8 mouse cellular contexts compared by ENCODE assay signal in the genomic region with DNA sequence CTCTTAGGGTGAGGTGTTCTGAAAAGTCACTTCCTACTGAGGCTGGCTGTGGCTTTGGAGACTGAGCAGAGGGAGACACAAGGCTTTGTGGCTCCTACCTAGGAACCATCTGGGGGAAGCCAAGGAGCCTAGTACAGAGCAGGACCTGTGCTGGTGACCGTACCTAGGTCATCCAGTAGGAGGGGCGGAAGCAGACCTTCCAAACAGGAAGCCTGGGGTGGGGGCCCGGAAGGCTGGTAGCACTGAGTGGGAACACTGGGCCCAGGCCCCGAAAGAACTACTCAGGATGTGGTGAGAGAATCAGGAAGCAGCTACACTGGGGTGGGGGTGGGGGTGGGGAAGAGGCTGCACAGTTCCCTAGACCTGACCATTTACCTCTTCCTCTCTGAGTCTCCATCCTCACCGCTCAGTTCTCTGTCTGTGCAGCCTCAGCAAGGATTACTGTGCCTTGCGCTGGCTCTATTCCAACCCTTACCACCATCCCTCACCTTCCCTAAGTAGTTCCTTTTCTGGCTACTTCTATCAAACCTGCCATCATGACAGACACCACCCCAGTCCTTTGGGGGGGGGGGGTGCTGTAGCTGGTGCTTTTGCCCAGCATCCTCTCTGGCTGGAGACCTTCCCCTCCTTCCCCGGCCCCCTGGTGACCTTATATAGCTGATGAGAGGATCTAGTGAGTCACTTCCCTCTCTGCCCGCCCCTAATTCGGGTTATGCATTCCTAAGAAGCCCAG. TPM values are rescaled to one million over a fixed set of nuclear protein-coding genes. Genes with fewer than 3 reads are reported as not detected.
DNase-seq lines count a peak whose midpoint lies in the region; ATAC-seq lines count a peak whose summit lies in the region.

No protein-coding gene starts in this region.

- peaks cover 30% of the 10 kb centered on the region for H3K4me1 ChIP-seq in embryonic facial prominence, embryonic 14.5 days (ENCODE audit: control insufficient read depth, insufficient read depth, low read length)
- H3K4me1 ChIP-seq in limb, embryonic 10.5 days: peaks cover 65% of the 10 kb centered on the region
- H3K4me1 ChIP-seq in midbrain, embryonic 11.5 days (ENCODE audit: control insufficient read depth, insufficient read depth, low read length): peaks cover 37% of the 10 kb centered on the region

- H3K4me2 ChIP-seq in embryonic facial prominence, embryonic 14.5 days (ENCODE audit: low read depth, low read length): peak overlapping the region; percentile 96
- peak overlapping the region; percentile 77 for H3K4me2 ChIP-seq in midbrain, embryonic 11.5 days

- no peak for ATAC-seq in embryonic facial prominence, embryonic 14.5 days (ENCODE audit: low read depth)
- no peak for ATAC-seq in midbrain, embryonic 11.5 days (ENCODE audit: low FRiP score)

- H3K9ac ChIP-seq in embryonic facial prominence, embryonic 14.5 days (ENCODE audit: low read depth, low read length): peak overlapping the region; percentile 70
- H3K9ac ChIP-seq in midbrain, embryonic 11.5 days (ENCODE audit: low read length): peak overlapping the region; percentile 92

- no peaks in the 10 kb centered on the region for H3K27me3 ChIP-seq in embryonic facial prominence, embryonic 14.5 days (replicated peaks; ENCODE audit: control insufficient read depth, insufficient read depth, low read length)
- H3K27me3 ChIP-seq in limb, embryonic 10.5 days (ENCODE audit: low read depth, poor library complexity, severe bottlenecking): no peaks in the 10 kb centered on the region
- H3K27me3 ChIP-seq in midbrain, embryonic 11.5 days (ENCODE audit: control insufficient read depth, insufficient read depth, low read length): no peaks in the 10 kb centered on the region

- 38% methylated on average over 8 of the region's 9 CpGs for WGBS in embryonic facial prominence, embryonic 14.5 days
- 66% methylated on average over 9 of the region's 9 CpGs for WGBS in limb, embryonic 10.5 days
- WGBS in midbrain, embryonic 11.5 days: 81% methylated on average over 9 of the region's 9 CpGs

- H3K4me3 ChIP-seq in embryonic facial prominence, embryonic 14.5 days (ENCODE audit: low read depth, low read length): peak overlapping the region; percentile 57
- peak overlapping the region; percentile 73 for H3K4me3 ChIP-seq in limb, embryonic 10.5 days
- H3K4me3 ChIP-seq in midbrain, embryonic 11.5 days (ENCODE audit: low read depth, low read length): peak overlapping the region; percentile 61

- peaks cover 40% of the 10 kb centered on the region for H3K36me3 ChIP-seq in embryonic facial prominence, embryonic 14.5 days (ENCODE audit: control insufficient read depth, insufficient read depth, low read length)
- H3K36me3 ChIP-seq in limb, embryonic 10.5 days: peaks cover 59% of the 10 kb centered on the region
- H3K36me3 ChIP-seq in midbrain, embryonic 11.5 days (ENCODE audit: control insufficient read depth, insufficient read depth, low read length): peaks cover 18% of the 10 kb centered on the region

- intact Hi-C loops in heart, postnatal 25 days (cut with DNase I): no loop called here

- peak overlapping the region; percentile 73 for H3K27ac ChIP-seq in embryonic facial prominence, embryonic 14.5 days (replicated peaks; ENCODE audit: low read depth, low read length)
- peak overlapping the region; percentile 97 for H3K27ac ChIP-seq in limb, embryonic 10.5 days
- H3K27ac ChIP-seq in midbrain, embryonic 11.5 days (ENCODE audit: low read depth, low read length): 0 out of 2 replicates have a peak overlapping the region, but pooled peaks have one; percentile 2

- peaks cover 6% of the 10 kb centered on the region; the same call in 1 of the 2 replicates for H3K9me3 ChIP-seq in embryonic facial prominence, embryonic 14.5 days (ENCODE audit: control insufficient read depth, low read length)
- no peaks in the 10 kb centered on the region for H3K9me3 ChIP-seq in limb, embryonic 10.5 days (replicated peaks)
- H3K9me3 ChIP-seq in midbrain, embryonic 11.5 days (ENCODE audit: control insufficient read depth, low read length): peaks cover 5% of the 10 kb centered on the region

- DNase-seq in urinary bladder, adult 2 months (ENCODE audit: low spot score): peak; percentile 35
- DNase-seq in urinary bladder, postnatal 4 days (ENCODE audit: low spot score in 2 of 2): no peak
- DNase-seq in embryonic facial prominence, embryonic 14.5 days (ENCODE audit: low spot score): peak; percentile 49
- DNase-seq in heart, postnatal 25 days (ENCODE audit: low spot score): peak; percentile 77
- DNase-seq in limb, embryonic 10.5 days (ENCODE audit: low spot score): no peak
- DNase-seq in midbrain, embryonic 11.5 days (ENCODE audit: low spot score, missing footprints): peak; percentile 83
- peak; percentile 84 to 91 for DNase-seq in thymus, adult 18-20 months
- no peak for DNase-seq in cerebellum, adult 9-10 months

RNA-seq across cellular contexts. Expression of a gene that starts 4.9 kb away (rescaled TPM):
- polyA plus RNA-seq in urinary bladder, adult 2 months (2012; rRNA removed): 55.2 and 57.5 TPM in 2 replicates
- polyA plus RNA-seq in embryonic facial prominence, embryonic 14.5 days (2014; fragmentation: Nextera tagmentation; extraction: Ambion mirVana): 25.6 and 27.8 TPM in 2 replicates
- total RNA-seq in heart, postnatal 25 days (2021): 10 to 100 TPM; 11.9 to 16.6 TPM
- polyA plus RNA-seq in limb, embryonic 10.5 days (2016; fragmentation: Nextera tagmentation; extraction: Ambion mirVana): 21.4 and 22.1 TPM in 2 replicates
- 24.1 and 25.2 TPM in 2 replicates for polyA plus RNA-seq in midbrain, embryonic 11.5 days (2014; fragmentation: Nextera tagmentation; extraction: Ambion mirVana)

RNA-seq across cellular contexts. Expression of a gene that starts 9.2 kb away (rescaled TPM):
- 10.9 and 11.6 TPM in 2 replicates for polyA plus RNA-seq in urinary bladder, adult 2 months (2012; rRNA removed)
- polyA plus RNA-seq in embryonic facial prominence, embryonic 14.5 days (2014; fragmentation: Nextera tagmentation; extraction: Ambion mirVana): 47.7 and 55.4 TPM in 2 replicates
- 1 to 10 TPM; 2.3 to 2.8 TPM for total RNA-seq in heart, postnatal 25 days (2021)
- 61.7 and 67.1 TPM in 2 replicates for polyA plus RNA-seq in limb, embryonic 10.5 days (2016; fragmentation: Nextera tagmentation; extraction: Ambion mirVana)
- 59.8 and 61.0 TPM in 2 replicates for polyA plus RNA-seq in midbrain, embryonic 11.5 days (2014; fragmentation: Nextera tagmentation; extraction: Ambion mirVana)

RNA-seq across cellular contexts. Expression of a gene that starts 9.3 kb away (rescaled TPM):
- 53.4 and 57.7 TPM in 2 replicates for polyA plus RNA-seq in urinary bladder, adult 2 months (2012; rRNA removed)
- polyA plus RNA-seq in embryonic facial prominence, embryonic 14.5 days (2014; fragmentation: Nextera tagmentation; extraction: Ambion mirVana): 40.2 and 43.4 TPM in 2 replicates
- total RNA-seq in heart, postnatal 25 days (2021): 10 to 100 TPM; 19.2 to 20.1 TPM
- 58.4 and 62.4 TPM in 2 replicates for polyA plus RNA-seq in limb, embryonic 10.5 days (2016; fragmentation: Nextera tagmentation; extraction: Ambion mirVana)
- 39.0 and 43.6 TPM in 2 replicates for polyA plus RNA-seq in midbrain, embryonic 11.5 days (2014; fragmentation: Nextera tagmentation; extraction: Ambion mirVana)

RNA-seq across cellular contexts. Expression of a gene that starts 26.9 kb away (rescaled TPM):
- polyA plus RNA-seq in urinary bladder, adult 2 months (2012; rRNA removed): 29.6 and 35.9 TPM in 2 replicates
- 20.5 and 21.5 TPM in 2 replicates for polyA plus RNA-seq in embryonic facial prominence, embryonic 14.5 days (2014; fragmentation: Nextera tagmentation; extraction: Ambion mirVana)
- total RNA-seq in heart, postnatal 25 days (2021): 100 to 1,000 TPM; 112 to 116 TPM
- 23.2 and 27.6 TPM in 2 replicates for polyA plus RNA-seq in limb, embryonic 10.5 days (2016; fragmentation: Nextera tagmentation; extraction: Ambion mirVana)
- 22.7 and 23.3 TPM in 2 replicates for polyA plus RNA-seq in midbrain, embryonic 11.5 days (2014; fragmentation: Nextera tagmentation; extraction: Ambion mirVana)

RNA-seq across cellular contexts. Expression of a gene that starts 29.0 kb away (rescaled TPM):
- polyA plus RNA-seq in urinary bladder, adult 2 months (2012; rRNA removed): 10.4 and 14.2 TPM in 2 replicates
- 10.2 and 14.8 TPM in 2 replicates for polyA plus RNA-seq in embryonic facial prominence, embryonic 14.5 days (2014; fragmentation: Nextera tagmentation; extraction: Ambion mirVana)
- total RNA-seq in heart, postnatal 25 days (2021): 10 to 100 TPM; 11.8 to 14.6 TPM
- 23.2 and 27.3 TPM in 2 replicates for polyA plus RNA-seq in limb, embryonic 10.5 days (2016; fragmentation: Nextera tagmentation; extraction: Ambion mirVana)
- 19.4 and 21.5 TPM in 2 replicates for polyA plus RNA-seq in midbrain, embryonic 11.5 days (2014; fragmentation: Nextera tagmentation; extraction: Ambion mirVana)

Comparison
In these comparisons a context has a peak if more than half of its experiments do, and no peak if none do; other contexts are left out.
1. DNase-seq: peak in urinary bladder, adult 2 months (single experiment), embryonic facial prominence, embryonic 14.5 days (single experiment), heart, postnatal 25 days (single experiment), midbrain, embryonic 11.5 days (single experiment) and thymus, adult 18-20 months (2 of 2); none in urinary bladder, postnatal 4 days (0 of 2), limb, embryonic 10.5 days (single experiment) and cerebellum, adult 9-10 months (single experiment).
2. H3K27ac ChIP-seq: peak in every context shown above with its lines; median percentile 97 in limb, embryonic 10.5 days; 73 in embryonic facial prominence, embryonic 14.5 days; 2 in midbrain, embryonic 11.5 days.
3. Peak in every context shown above with its lines, with median percentiles within 50 percentile points of each other: H3K4me3 ChIP-seq.